Mouse (Mus musculus) bone marrow, adult 2 months (tissue): ENCODE measurements around the gene Ctrb1.

ENCODE experiments used
- CTCF ChIP-seq: fragments of 200-500 bp; IDR thresholded peaks from 2 replicates; pipeline ENCODE4 v1.5.1; 2011; ENCODE audit warnings: low read length, control low read depth; ENCODE audit not compliant: control insufficient read depth, insufficient read depth
- POLR2A ChIP-seq: fragments of 200-500 bp; IDR thresholded peaks from 2 replicates; pipeline ENCODE4 v1.6.1; 2011; ENCODE audit warnings: low read depth, mild to moderate bottlenecking, control low read depth, low read length, borderline replicate concordance; ENCODE audit not compliant: control insufficient read depth

- TF ChIP-seq CTCF (no peak), POLR2A (no peak)
Observed at GRCm38 (mm10) chr8:111726102-111726900, 35.5 kb upstream of the Ctrb1 start.
